Mouse (Mus musculus) heart, postnatal 36 days (tissue): Measurements from ENCODE around the gene Gas1. TPM values are rescaled to one million over a fixed set of nuclear protein-coding genes. Genes with fewer than 3 reads are reported as not detected.

ENCODE experiments used
- DNase-seq, 2 experiments: peaks; one replicate each; pipeline ENCODE4 v3.0.0; 2021 to 2022
- intact Hi-C: fragments of 180-260 bp; cut with DNase I; formaldehyde crosslinking; loops from one replicate; pipeline ENCODE4 v1.15.1; 2025
- total RNA-seq, 2 experiments: library from RNA; stranded (reverse); gene quantifications; 2 replicates each; pipeline ENCODE4 v1.2.3; 2021

Gene Gas1
- total RNA-seq, 2 experiments from 2014 or later: 30.8 to 35.8 TPM

DNA sequence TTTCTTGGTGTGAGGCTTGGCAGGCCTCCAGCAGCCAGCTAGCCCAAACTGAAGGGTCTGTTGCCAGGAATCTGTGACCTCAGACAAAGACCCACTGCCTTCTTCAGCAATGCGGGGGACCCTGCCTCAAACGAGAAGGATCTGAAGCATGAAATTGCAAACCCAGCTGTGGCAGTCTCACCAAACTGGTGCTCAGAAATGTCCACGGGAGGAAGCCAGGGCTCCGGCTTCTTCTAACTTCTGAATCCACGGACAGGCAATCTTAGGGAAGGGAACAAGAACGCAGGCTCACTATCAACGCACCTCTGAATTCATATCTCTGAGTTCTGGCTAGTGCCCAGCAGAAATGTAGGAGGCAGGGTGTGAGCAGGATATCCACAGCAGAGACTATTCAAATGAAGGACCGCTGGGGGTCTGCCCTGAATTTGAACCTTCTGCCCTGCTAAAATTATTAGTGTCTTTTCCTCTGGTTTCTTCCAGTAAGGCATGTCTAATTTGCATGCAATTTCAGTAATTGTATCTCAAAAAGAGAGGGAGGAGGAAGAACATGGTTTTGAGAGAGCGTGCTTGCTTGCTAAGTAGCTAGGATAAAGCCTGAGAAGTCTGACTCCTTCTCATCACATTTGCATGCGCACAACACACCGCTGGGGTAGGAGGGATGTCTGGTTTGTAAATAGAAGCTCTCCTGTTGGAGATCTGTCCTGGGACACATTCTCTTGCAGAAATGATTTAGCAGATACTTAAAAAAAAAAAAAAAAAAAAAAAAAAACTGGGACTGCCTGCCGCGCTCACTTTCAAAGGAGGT is 51.5 kb downstream of the Gas1 start:
- DNase-seq: no peak
- intact Hi-C loops: no loop called here

DNA sequence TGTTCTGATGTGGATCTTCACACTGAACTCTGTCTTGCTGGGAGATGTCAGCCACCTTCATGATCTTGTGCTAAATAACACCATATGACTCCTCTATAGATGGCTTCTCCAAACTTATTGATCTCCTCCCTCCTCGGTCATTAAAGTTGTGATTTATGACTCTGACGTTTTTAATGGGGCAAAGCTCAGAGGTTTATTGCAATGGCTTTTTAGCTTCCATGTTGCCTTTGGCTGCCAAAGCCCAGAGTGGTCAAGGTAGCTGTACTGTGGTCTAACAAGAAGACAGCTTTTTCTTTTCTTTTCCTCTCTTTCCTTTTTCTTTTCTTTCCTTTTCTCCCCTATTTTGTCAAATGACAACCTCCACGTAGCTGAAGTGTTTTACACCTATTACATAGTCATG is 52.1 kb downstream of the Gas1 start:
- intact Hi-C loops: no loop called here
- no peak for DNase-seq

DNA sequence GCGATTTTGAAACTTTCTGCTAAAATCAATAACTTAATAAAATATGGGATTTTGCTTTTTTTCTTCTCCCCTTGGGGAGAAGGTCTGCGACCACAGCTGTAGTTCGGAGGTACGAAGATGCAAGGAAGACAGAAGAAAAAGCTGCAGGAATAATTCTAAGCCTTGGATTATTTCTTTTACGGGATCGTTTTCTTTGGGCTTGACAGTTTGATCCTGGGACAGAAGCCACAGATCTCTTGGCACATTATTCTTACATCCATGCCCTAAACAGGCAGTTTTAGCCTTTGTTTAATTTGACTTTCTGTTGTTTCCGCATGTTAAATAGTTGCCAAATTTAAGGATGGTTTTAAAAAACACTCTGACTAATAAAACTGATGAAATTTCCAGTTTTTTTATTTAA is 52.7 kb downstream of the Gas1 start:
- intact Hi-C loops: no loop called here
- no peak for DNase-seq
